Mouse (Mus musculus) WW6 (cell line): Measurements from ENCODE around the gene Cdc42ep4.
A peak's percentile ranks its signal among the peaks of the same experiment; 100 is the strongest.

Experiments used
- DNase-seq: peaks from one replicate; pipeline ENCODE4 v3.0.0-alpha.2; 2013; ENCODE audit warnings: low read depth, low spot score

Gene Cdc42ep4

DNA sequence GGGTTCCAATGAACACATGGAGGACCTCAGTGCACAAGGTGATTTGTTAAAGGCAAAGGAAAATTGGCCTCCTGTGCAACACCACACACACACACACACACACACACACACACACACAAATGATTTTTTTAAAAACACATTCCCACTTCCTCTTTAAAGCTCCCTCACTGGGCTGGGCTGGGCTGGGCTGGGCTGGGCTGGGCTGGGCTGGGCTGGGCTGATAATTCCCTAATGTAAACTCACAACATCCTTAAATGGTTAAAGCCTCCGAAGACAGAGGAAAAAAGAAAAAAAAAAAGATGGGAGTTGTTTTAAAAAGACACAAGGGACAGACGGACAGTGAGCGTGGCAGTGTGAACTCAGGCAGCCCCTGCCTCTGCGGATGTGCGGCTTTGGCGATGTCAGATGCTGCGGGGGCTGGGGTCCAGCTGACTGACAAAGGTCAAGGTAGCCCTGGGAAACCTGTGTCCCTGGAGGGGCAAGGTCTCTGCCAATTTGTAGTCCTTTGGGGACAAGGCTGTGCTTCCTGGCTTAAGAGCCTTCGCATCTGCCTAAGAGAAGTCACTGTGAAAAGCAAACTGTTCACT lies 26.3 kb upstream of the Cdc42ep4 start:
- no peak for DNase-seq

- no peak for DNase-seq
These were observed 25.3 kb upstream of the Cdc42ep4 start for GRCm38 (mm10) chr11:113776851-113777511.

DNA sequence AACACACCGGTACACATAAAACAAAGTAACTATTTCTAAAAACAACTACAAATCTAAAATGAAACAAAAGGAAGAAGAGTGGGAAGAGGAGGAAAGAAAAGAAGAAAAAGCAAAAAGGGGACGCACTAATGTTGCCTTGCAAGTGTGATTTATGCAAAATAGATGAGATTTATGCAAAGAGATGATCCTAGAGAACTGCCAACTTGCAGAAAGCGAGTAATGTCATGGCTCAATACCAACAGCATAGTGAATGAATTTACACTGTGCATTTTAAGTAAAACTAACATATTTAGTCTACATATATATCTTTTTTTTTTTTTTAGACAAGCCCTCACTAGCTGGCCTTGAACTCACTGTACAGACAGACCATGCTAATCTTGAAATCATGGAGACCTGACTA lies 23.1 kb upstream of the Cdc42ep4 start:
- no peak for DNase-seq

- no peak for DNase-seq
These were observed 21.5 kb upstream of the Cdc42ep4 start for GRCm38 (mm10) chr11:113773191-113773590.

DNA sequence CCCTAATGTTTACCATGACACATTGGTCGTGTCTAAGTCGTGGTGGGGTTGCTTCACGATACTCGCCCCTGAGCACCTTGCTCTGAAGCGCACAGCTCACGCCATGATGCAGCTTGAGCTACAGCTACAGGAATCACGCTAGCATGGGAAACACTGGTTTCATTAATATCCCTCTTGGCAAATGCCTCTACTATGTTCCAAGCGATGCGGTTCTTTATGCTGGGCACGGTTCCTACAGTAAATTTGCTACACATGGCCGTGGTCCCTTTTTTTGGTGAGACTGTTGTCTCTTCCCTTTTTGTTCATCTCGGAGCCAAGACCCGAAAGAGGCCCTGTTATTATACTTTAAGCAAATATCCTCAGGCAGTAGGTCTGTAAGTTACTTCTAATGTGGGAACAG lies 19.5 kb upstream of the Cdc42ep4 start:
- DNase-seq = no peak

DNA sequence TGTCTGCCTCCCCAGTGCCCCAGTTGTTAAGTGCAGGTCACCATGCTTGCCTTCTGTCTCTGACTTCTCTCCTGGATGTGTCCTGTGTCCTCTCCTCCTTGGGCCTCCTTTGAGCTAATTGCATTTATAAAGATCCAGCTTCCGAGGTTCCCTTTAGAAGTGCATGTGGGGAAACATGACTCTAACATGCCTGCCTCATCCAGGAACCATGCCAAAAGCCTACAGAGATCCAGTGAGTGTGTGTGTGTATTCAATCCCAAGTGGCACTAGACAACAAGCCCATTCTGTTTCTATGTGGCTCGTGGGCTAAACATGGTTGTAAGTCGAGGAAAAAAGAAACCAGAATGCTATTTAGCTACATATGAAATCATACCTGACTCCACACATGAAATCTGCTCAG lies 16.7 kb upstream of the Cdc42ep4 start:
- DNase-seq = no peak

GRCm38 (mm10) chr11:113767285-113767684 lies 15.6 kb upstream of the Cdc42ep4 start:
- no peak for DNase-seq

DNA sequence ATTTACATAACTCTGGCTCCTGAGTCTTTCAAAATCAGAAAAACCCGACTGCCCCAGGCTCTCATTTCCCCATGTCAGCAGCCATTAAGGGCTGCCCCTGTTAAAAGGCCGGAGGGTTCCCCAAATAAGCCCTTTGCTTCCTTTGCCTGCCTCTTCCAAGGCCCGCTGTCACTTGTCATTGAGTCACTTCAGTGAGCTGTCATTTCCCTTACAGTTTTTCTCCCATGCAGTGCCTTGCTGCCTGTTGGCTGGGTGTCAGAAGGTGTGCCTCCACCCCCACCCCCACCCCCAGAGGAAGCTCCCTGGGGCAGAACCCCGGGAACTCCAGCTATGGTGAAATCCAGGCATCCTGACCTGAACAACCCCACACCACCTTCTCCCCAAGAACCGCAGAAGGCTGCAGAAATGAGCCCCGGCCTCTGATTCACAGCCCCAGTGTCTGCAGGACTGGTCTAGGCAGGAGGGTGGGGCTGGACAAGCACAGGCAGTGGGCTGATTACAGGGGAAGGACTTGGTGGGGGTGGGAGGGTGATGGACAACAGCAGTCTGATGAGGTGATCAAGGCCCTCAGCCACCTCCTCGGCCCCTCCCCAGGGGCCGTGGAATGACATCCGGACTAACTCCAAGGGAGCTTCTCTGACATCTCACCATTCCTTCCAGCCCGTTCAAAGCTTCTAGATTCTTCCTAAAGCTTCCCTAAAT lies 14.8 kb upstream of the Cdc42ep4 start:
- no peak for DNase-seq

GRCm38 (mm10) chr11:113764132-113764849 lies 12.6 kb upstream of the Cdc42ep4 start:
- no peak for DNase-seq

GRCm38 (mm10) chr11:113763449-113763848 lies 11.8 kb upstream of the Cdc42ep4 start:
- no peak for DNase-seq

DNA sequence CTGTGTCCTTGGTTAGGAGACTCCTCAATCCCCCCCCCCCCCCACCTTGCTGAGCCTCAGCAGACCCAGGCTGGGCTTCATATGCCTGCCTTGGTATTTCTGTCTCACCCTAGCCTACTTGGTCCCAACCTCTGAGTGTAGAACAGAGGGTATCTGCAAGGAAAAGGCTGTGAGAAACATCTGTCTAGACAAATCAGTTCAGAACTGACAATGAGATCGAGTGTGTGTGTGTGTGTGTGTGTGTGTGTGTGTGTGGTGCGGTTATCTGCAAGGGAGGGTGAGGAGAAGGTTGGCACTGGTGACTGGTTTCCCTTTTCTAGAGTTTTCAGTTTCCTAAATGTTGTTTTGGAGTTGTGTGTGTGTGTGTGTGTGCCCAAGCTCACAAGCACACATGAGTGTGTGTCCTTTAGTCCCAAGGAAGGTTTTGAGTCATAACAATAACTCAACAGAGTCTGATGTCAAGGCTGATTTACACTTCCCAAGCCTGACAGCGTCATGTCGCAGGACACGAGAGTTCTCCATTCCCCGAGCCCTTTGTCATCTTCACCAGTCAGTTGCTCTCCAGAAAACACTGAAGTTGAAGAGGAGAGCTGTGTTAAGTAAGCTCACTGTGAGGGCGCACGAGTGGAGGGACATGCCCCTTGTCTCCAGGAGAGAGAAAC lies 10.6 kb upstream of the Cdc42ep4 start:
- DNase-seq = no peak

- DNase-seq = no peak
These were observed 10.0 kb upstream of the Cdc42ep4 start for GRCm38 (mm10) chr11:113761646-113762045.

- DNase-seq = no peak
These were observed 8.8 kb upstream of the Cdc42ep4 start for GRCm38 (mm10) chr11:113760476-113760875.

DNA sequence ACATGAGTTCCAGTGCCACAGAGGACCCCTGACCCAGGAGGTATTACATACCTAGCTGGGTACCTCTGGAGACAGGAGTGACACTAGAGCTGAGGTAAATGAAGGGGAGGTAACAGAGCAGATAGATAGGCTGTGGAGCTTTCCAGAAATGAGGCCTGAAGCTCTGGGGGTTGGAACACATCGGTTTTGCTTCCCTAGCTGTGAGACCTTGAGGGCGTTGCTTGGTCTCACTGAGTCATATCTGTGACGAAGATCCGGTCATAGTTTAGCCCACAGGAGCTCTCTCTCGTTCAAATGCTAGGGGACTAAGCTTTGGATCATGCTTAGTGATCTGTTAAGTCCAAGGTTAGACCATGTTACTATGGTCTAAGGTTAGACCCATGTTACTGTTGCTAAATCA lies 7.2 kb upstream of the Cdc42ep4 start:
- DNase-seq = no peak

DNA sequence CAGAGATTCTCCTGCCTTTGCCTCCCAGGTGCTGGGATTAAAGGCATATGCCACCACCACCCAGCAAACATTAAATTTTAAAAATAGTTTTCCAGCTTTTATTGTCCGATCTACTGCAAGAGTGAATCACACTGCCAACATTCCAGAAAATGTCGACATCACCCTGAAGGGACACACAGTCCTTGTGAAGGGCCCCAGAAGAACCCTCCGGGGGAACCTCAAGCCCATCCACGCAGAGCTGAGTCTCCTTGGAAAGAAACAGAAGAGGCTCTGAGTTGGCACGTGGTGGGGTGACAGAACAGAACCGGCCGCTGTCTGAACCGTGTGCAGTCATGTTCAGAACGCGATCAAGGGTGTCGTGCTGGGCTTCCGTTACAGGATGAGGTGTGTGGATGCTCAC lies 4.9 kb upstream of the Cdc42ep4 start:
- no peak for DNase-seq

- no peak for DNase-seq
These were observed 4.2 kb upstream of the Cdc42ep4 start for GRCm38 (mm10) chr11:113755878-113756277.

GRCm38 (mm10) chr11:113754845-113755244 lies 3.2 kb upstream of the Cdc42ep4 start:
- DNase-seq = no peak

GRCm38 (mm10) chr11:113752685-113753430 lies 1.2 kb upstream of the Cdc42ep4 start:
- no peak for DNase-seq

- DNase-seq = peak; percentile 80
These were observed 529 bp upstream of the Cdc42ep4 start for GRCm38 (mm10) chr11:113752158-113752661.

DNA sequence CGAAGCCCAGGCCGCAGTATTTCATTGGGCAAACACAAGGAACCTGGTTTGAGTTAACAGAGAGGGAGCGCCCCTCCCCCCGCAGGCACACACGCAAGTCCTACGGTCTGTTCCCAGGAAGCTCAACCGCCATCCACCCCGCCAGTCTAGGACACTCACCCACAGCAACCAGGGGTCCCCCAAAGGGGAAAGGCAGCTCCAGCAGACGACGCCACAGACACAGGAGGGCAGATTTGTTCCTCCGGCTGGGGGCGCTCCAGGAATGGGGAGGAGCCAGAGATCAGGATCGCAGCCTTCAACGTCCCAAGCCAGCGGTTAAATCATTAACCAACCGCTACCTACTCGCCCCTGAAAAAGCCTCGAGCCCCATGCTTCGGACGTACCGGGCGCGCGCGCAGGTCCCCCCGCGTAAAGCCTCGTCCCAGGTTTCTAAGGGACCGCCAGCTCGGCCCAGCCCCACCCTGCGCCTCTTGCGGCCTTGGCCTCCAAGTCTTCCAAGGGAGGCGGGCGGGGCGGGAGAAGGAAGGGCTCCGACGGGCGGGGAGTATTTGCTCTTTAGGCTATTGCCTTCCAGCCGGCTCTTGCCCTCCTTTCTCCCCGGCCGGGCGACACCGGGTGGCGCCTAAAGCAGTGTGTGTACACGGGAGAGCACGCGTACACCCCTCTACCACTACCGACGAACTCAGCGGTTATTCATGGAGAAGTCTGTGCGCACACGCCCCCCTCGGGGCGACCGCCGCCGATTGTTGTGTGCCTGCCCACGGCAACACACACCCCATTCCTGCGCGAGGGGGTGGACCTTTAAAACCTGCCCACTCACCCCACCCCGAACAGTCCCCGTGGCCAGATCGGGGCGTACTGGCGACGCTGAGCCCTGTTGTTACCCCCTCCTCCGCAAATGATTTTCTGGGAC lies 854 bp downstream of the Cdc42ep4 start:
- peak; percentile 59 for DNase-seq
